Mouse (Mus musculus) embryonic facial prominence, embryonic 10.5 days (tissue): Measurements from ENCODE around the gene Eif3b. TPM values are rescaled to one million over a fixed set of nuclear protein-coding genes. Genes with fewer than 3 reads are reported as not detected.
"Not testable (repeated sequence)": the region's sequence is repeated elsewhere in the genome, so short reads cannot be mapped to it uniquely, and the experiment has no call there.

Experiments used
- DNase-seq: peaks from one replicate; pipeline ENCODE4 v3.0.0-alpha.2; 2017; ENCODE audit warnings: low spot score
- H3K27ac ChIP-seq: fragments of 300-500 bp; sonication (generic); replicated peaks from 2 replicates; pipeline ENCODE4 v1.5.1; 2016; ENCODE audit warnings: mild to moderate bottlenecking
- H3K27me3 ChIP-seq: fragments of 300-500 bp; sonication (generic); replicated peaks from 2 replicates; pipeline ENCODE4 v1.6.1; 2016; ENCODE audit warnings: low read depth, mild to moderate bottlenecking; ENCODE audit not compliant: poor library complexity, severe bottlenecking
- H3K36me3 ChIP-seq: fragments of 300-500 bp; sonication (generic); replicated peaks from 2 replicates; pipeline ENCODE4 v1.6.1; 2016; ENCODE audit warnings: mild to moderate bottlenecking, moderate library complexity
- H3K4me1 ChIP-seq: fragments of 300-500 bp; sonication (generic); 2 replicates; pipeline ENCODE4 v1.6.1; 2016
- H3K4me3 ChIP-seq: fragments of 300-500 bp; sonication (generic); 2 replicates; pipeline ENCODE4 v1.5.1; 2016; ENCODE audit warnings: mild to moderate bottlenecking, moderate library complexity
- H3K9me3 ChIP-seq: fragments of 300-500 bp; sonication (generic); 2 replicates; pipeline ENCODE4 v1.6.1; 2016; ENCODE audit warnings: mild to moderate bottlenecking
- WGBS: fragments of 180-500 bp; shearing (Covaris S2); methylation state at CpG from one replicate; pipeline ENCODE4 v1.1.7; 2016; 5-methylcytosine and 5-hydroxymethylcytosine counted together
- microRNA-seq: library from miRNA; unstranded; fragments of <30 nt; microRNA quantifications from one replicate; pipeline ENCODE4, GENCODE M21; 2017
- polyA plus RNA-seq: library from polyadenylated mRNA; unstranded; fragments of >200 nt; fragmentation: Nextera tagmentation; extraction: Ambion mirVana; gene quantifications from 2 replicates; pipeline ENCODE4 v1.2.1, GENCODE M21; 2016

The Eif3b gene
- polyA plus RNA-seq, 1 experiment from 2014 or later: 167 TPM

DNA sequence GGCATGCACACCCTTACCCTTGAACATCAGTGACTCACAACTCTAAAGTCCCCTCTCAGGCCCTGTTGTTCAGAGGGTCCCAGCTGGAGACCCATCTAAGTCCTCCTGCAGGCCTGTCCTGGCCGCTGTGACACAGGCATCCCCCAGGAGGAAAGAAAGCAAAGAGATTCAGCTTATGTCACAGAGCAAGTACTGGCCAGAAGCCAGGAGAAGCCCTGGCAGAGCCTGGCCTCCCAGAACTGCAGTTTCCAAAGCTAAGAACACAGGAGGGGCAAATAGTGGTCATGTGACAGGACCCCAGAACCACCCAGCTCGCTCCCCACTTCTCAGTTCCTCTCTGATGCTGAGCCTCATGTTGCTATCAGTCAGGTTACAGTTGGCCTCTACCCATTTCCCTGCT is 36.3 kb downstream of the Eif3b start:
- DNase-seq: no peak
- H3K4me3 ChIP-seq: no peak overlapping the region
- H3K9me3 ChIP-seq: no peaks in the 10 kb centered on the region
- H3K27ac ChIP-seq: no peak overlapping the region
- H3K36me3 ChIP-seq: no peaks in the 10 kb centered on the region
- H3K4me1 ChIP-seq: no peaks in the 10 kb centered on the region
- no peaks in the 10 kb centered on the region for H3K27me3 ChIP-seq
- whole genome bisulfite sequencing: 75% methylated on average over 2 of the region's 2 CpGs

DNA sequence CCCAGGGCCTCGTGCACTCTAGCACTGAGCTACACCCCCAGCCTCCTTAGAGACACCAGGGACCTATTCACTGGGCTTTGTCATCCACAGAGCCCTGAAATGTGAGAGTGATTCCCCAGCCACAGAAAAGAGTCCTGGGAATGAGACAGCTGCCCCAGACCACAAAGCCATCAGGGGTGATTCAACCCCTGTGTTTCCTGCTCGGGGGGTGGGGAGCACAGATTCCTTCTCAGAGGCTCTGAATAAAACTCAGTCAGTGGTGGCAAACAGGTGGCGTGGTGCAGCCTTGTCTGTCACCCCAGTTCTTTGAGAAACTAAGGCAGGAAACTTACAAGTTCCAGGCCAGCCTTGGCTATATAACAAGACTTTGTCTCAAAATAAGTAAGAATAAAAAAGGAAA is 42.3 kb downstream of the Eif3b start:
- peaks cover 19% of the 10 kb centered on the region for H3K9me3 ChIP-seq
- H3K27me3 ChIP-seq: no peaks in the 10 kb centered on the region
- DNase-seq: no peak
- H3K4me1 ChIP-seq: no peaks in the 10 kb centered on the region
- no peak overlapping the region for H3K4me3 ChIP-seq
- H3K27ac ChIP-seq: no peak overlapping the region
- no peaks in the 10 kb centered on the region for H3K36me3 ChIP-seq
- WGBS: 83% methylated on average over 3 of the region's 3 CpGs

DNA sequence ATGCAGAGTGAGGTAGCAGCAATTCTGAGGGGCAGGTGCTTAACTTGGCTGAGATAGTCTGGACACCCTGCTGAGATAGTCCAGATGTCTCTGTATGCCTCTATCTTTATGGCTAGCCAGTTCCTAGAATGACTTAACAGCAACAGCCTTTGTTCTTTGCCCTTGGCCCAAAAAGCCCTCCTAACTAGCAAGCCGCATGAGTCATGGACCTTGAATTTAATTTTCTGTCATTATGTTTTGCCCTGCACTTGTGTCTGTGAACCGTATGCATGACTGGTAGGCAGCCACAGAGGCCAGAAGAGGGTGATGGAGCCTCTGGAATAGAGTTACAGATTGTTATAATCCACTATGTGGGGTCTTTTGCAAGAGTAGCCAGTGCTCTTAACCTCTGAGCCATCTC is 44.0 kb downstream of the Eif3b start:
- 82% methylated on average over 2 of the region's 2 CpGs for WGBS

DNA sequence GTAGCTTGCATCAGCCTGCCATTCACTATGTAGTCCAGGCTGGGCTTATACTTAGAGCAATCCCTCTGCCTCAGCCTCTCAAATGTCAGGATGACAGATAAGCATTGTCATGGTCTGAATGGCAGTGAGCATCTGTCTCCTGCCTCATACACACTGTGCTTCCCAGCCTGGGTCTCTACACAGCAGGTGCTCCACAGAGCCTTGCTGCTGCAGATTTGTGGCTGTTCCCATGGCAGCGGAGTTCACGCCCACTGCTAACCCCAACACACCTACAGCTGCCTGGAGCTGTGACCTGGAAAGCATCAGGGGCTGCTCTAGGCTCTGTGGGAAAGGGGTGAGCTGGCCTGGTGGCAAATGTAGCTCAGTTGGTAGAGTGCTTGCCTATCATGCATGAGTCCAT is 45.8 kb downstream of the Eif3b start:
- H3K27ac ChIP-seq: no peak overlapping the region
- no peak for DNase-seq
- H3K4me1 ChIP-seq: peaks cover 7% of the 10 kb centered on the region; the same call in 1 of the 2 replicates
- no peaks in the 10 kb centered on the region for H3K27me3 ChIP-seq
- no peaks in the 10 kb centered on the region for H3K36me3 ChIP-seq
- 81% methylated on average over 2 of the region's 2 CpGs for WGBS
- peaks cover 19% of the 10 kb centered on the region for H3K9me3 ChIP-seq
- no peak overlapping the region for H3K4me3 ChIP-seq

More for the DNA sequence above, 44.0 kb downstream of the Eif3b start:
- peaks cover 19% of the 10 kb centered on the region for H3K9me3 ChIP-seq
- DNase-seq, H3K27ac ChIP-seq, H3K4me3 ChIP-seq, H3K36me3 ChIP-seq, H3K27me3 ChIP-seq, H3K4me1 ChIP-seq: not testable (repeated sequence)

DNA sequence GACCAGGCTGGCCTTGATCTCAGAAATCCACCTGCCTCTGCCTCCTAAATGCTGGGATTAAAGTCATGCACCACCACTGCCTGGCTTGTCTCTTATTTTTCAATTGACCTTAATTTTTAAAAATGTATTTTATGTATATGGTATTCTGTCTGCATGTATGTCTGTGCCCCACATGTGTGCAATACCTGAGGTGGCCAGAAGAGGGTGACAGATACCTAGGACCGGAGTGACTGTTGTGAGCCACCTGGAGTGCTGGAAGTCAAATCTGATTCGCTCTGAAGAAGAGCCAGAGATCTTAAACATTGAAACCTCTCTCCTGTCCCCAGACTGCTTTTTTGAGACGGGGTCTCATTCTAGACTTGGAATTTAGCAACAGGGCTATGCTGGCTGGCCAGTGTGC is 53.2 kb downstream of the Eif3b start:
- Histone ChIP-seq H3K4me3 (no peak overlapping the region), H3K27ac (no peak overlapping the region), H3K36me3 (no peaks in the 10 kb centered on the region), H3K9me3 (0 out of 2 replicates have a peak, but pooled peaks cover 3% of the 10 kb centered on the region), H3K27me3 (no peaks in the 10 kb centered on the region), H3K4me1 (peaks cover 7% of the 10 kb centered on the region; the same call in 1 of the 2 replicates)
- DNase-seq: no peak
- 77% methylated on average over 3 of the region's 3 CpGs for WGBS

DNA sequence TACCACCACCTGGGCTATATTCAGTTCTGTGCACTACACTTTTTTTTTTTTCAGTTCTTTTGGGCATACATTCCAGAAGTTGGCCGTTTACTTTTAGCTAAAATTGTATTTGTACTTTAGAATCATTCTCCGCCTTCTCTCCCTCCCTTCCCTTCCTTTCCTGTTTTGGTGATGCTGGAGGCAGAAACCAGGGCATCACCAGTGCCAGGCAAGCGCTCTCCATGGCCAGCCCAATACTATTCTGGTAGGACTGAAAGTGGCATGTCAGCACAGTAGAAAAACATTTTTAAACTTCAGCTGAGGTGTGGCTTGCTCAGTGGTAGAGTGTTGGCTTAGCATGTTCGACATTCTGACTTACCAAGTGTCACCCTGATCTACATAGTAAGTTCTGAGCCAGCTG is 62.3 kb downstream of the Eif3b start:
- no peaks in the 10 kb centered on the region for H3K36me3 ChIP-seq
- no peaks in the 10 kb centered on the region for H3K4me1 ChIP-seq
- H3K4me3 ChIP-seq: no peak overlapping the region
- no peak overlapping the region for H3K27ac ChIP-seq
- peaks cover 2% of the 10 kb centered on the region; the same call in 1 of the 2 replicates for H3K27me3 ChIP-seq
- 0 out of 2 replicates have a peak, but pooled peaks cover 4% of the 10 kb centered on the region for H3K9me3 ChIP-seq
- no peak for DNase-seq
- 81% methylated on average over 4 of the region's 4 CpGs for WGBS

DNA sequence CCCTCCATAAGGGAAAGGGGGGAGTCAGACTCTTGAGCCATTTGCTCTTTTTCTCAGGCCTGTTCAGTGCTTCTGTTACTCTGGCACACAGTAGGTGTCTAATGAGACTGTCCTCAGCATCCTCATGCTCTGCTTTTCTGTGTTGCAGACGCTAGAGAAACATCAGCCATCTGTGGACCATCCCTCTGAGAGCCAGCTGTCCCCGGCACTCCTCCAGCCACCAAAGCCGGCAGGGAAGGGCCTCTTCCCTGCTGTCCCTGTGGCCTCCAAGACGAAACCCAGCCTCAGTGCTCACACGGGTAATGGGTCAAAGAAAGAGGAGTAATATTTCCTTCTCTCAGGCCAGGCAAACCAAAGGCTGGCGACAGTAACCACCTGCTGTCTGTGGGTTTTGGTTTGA is 72.0 kb downstream of the Eif3b start:
- Histone ChIP-seq H3K4me1 (peaks cover 6% of the 10 kb centered on the region), H3K36me3 (no peaks in the 10 kb centered on the region), H3K9me3 (no peaks in the 10 kb centered on the region), H3K27ac (no peak overlapping the region), H3K27me3 (peaks cover 25% of the 10 kb centered on the region), H3K4me3 (no peak overlapping the region)
- WGBS: 59% methylated on average over 6 of the region's 6 CpGs
- DNase-seq: no peak

DNA sequence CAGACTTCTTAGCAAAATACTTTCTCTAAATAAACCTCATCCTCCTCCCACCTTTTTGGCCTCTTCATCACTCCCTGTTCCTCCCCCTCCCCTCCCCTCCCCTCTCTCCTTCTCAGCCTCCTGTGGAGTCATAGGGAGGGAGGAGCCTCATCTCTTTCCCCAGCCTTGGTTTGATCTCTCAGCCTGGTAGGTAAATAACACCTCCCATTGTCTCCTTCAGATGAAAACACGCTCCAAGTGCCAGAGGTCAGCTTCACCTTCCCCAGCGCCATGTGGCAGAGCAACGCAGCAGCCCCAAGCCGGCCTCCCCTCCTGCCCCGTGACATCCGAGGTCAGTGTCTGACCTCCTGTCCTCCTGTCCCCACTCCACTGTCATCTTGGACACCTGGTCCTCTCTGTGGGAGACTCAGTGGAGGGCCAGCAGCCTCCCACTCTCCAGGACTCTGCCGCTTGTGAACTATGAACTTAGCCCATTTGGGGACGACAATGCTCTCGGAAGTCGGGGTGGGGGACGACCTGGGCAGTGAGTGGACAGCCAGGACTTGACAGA is 73.6 kb downstream of the Eif3b start:
- Histone ChIP-seq H3K36me3 (no peaks in the 10 kb centered on the region), H3K4me3 (no peak overlapping the region), H3K4me1 (peaks cover 6% of the 10 kb centered on the region), H3K27me3 (peaks cover 13% of the 10 kb centered on the region; the same call in 1 of the 2 replicates), H3K27ac (no peak overlapping the region; the same call in 1 of the 2 replicates), H3K9me3 (no peaks in the 10 kb centered on the region)
- 28% methylated on average over 11 of the region's 11 CpGs for WGBS
- DNase-seq: no peak

Small RNAs within 50 kb of the gene (microRNA-seq; reads per million reads assigned to microRNA genes)
- not detected for gene Mir7038

Other genes starting within 250 kb of the Eif3b start
- gene Mad1l1, start 97.8 kb upstream of the Eif3b start, polyA plus RNA-seq: 63.5 and 63.9 TPM in 2 replicates
- 52.8 and 55.9 TPM in 2 replicates for gene Nudt1, start 97.7 kb upstream of the Eif3b start, polyA plus RNA-seq
- gene Mrm2, start 87.4 kb upstream of the Eif3b start, polyA plus RNA-seq: 22.1 and 25.1 TPM in 2 replicates
- 26.3 and 27.7 TPM in 2 replicates for gene Snx8, start 30.1 kb upstream of the Eif3b start, polyA plus RNA-seq
- not detected in 2 replicates for gene Gm4869, start 26.3 kb downstream of the Eif3b start, polyA plus RNA-seq
- gene Chst12, start 86.2 kb downstream of the Eif3b start, polyA plus RNA-seq: 15.7 and 16.8 TPM in 2 replicates
- gene Grifin, start 145.7 kb downstream of the Eif3b start, polyA plus RNA-seq: not detected in 2 replicates
- gene Lfng, start 188.0 kb downstream of the Eif3b start, polyA plus RNA-seq: 11.7 and 14.9 TPM in 2 replicates
- gene Ttyh3, start 229.7 kb downstream of the Eif3b start, polyA plus RNA-seq: 33.4 and 35.5 TPM in 2 replicates